Mouse (Mus musculus): ENCODE results near the gene Qser1.

Gene Qser1

DNA sequence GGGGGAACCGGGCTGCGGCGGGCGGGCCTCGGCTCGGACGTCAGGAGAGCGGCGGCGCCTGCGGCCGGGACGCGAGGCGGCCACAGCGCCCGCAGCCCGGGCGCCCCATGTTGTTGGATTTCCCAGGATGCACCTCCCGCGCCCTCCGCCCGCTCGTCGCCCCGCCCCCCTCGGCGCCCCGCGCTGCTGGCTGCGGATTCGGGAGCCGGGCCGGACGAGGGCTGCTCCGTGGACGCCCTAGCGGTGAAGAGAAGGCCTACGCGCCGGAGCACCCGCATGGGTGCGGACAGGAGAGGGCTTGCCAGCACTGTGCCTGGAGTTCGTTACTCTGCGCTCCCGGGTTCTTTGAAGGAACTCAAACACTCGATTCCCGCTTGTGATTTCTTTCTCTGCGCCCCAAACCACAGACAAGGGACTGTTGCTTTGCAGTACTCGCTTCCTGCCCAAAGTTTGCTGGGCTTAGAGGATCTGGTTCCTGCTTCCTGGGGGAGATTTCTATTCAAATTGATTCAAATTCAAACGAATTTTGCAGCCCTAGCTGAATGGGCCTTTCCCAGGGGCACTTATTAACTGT lies 393 bp upstream of the Qser1 start:
- DNase-seq, result peak; percentile 89

DNA sequence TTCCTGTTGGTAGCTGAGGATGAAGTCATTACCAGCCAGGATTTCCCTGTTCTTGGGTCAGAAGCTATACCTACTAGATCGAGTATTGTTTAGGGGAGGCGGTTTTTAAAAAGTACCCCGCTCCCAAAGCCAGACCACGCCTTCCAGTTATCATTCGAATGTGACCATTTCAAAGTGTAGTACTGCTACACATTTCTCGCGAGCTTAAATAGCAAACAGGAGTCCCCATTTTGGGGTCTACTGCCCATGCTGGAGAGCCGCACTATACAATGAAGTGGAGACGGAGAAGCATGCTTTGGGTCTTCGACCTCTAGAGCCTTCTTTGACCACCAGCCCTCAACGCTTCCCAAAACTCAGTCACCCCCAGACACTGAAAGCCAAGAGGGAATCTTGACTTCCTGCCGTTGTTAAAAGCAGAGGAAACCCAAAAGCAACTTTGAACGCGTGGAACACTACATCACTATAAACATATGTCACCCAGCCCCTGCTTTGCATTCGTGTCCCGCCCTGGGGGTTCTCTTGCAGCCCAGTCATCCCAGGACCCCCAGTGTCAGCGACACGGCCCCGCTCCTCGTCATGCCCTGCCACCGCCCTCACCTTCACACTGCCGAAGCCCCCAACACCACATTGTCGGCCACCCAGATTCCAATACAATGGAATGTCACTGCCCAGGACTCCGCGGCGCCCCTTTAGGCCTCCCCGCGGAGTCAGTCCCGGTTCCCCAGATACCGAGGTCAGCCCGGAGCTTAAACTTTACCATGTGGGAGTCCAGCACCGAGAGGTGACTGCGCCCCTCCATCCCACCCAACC lies 794 bp downstream of the Qser1 start:
- peak; percentile 32 for DNase-seq

DNA sequence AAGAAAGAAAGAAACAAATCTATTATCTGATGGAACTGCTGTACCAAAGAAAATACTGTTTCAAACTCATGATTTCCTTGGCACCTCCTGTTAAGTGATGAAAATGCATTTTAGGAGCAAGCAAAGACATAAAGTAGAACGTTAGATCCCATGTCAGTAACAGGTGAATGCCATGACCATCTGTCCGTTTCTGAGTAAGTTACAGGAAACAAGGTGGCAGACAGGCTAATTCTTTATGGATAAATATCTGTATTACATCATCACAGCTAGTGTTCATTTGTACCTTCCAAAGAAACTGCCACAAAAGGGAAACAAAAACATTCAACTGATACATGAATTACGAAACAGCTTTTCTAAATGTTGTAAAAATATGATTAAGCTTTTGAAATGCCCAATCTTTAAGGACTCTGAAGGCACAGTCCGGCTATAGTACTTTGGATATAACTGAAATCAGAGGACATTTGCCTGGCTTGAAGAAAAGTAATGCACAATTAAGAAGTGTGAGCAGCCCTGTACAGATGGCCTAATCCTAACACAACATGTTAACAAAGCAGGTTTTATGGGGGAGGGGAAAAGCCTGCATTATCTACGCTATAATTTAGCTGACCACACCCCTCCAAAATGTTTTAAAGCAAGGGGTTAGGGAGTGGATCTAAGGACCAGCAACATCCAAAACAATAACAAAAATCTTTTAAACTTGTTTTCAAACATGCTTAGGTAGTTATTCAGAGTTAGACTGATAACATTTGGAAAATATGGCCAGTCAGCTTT lies 2.2 kb downstream of the Qser1 start:
- DNase-seq, result no peak

DNA sequence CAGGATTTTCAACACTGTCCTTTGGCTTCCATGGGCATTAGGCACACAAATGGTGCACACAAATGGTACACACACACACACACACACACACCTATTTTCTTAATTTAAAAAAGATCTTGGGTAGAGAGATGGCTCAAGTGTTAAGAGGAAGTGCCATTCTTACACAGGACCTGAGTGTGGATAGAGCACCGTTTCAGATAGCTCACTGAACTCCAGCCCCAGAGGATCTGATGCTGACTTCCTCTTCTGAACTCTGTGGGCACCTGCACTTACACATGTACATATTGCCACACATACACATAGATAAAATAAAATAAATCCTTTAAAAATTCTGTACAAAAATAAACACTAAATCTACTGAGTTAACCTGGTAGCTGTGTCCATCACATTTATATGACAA lies 11.1 kb downstream of the Qser1 start:
- no peak for DNase-seq

DNA sequence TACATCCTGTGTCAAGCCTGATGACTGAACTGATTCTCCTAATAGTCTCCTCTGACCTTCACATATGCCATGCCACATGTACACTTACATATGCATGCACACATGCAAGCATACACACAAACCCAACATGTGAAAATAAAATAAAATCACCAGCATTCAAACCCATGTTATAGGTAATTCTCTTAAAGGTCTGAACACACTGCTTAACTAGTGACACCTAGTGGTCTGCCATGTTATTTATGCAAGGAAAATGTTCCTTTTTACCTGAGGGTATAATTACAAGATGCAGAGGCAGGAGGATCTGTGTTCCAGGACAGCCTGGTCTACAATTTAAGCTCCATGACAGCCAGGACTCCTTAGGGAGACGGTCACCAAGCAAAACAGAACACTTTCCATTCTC lies 41.8 kb downstream of the Qser1 start:
- no peak for DNase-seq

DNA sequence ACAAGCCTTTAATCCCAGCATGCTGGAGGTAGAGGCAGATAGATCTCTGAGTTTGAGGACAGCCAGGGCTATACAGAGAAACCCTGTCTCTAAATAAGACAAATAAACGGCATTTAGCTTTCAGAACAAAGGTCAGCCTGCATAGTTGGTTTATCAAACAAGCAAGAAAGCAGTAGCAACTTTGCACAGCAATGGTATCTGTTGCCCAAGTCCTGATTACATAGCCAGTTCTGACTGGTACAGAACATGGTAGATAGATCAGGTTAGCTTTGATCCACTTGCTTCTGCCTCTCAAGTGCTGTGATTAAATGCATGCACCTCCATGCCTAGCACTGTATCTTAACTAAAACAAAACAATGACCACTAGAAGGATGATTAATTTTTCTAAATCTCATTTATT lies 47.9 kb downstream of the Qser1 start:
- no peak for DNase-seq

DNA sequence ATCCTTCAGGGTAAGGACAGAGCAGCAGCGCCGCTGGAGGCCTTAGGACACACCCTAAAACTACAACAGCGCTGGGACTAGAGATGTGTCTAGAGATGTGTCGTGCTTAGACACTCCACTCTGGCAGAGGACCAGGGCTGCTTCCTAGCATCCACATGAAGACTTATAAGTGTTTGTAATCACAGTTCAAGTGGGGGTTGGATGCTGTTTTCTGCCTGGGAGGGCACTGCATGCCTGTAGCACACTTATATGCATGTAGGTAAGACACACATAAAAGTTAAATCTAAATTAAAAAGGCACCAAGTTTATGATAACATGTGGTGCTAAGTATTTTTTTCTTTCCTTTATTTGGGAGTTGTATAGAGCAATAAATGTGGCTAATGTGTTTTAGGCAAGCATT lies 52.5 kb downstream of the Qser1 start:
- no peak for DNase-seq

DNA sequence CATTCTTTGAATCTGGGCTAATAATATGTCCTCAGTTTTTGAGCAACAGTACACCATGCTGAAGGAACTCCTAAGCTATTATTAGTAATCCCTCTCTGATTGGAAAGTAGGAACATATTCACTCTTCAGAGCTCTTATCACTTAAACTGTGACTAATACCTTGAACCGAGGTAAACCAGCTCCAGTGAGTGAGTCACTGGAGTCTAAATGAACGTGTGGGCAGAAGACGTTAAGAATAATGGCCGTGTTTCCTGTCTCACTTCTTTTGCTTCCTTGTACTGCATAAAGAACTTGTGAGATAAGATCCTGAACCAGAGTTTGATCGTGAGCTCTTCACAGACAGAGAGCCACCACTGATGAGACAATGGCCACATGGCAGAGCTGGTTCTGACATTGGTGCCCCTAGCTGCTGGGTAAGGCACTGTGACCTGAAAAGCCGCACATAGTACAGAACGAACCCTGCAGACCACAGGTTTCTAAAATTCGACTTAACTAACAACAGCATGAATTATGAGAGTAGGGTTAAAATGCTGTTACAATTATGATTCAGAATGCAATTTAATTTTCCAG lies 53.3 kb downstream of the Qser1 start:
- DNase-seq, result no peak

DNA sequence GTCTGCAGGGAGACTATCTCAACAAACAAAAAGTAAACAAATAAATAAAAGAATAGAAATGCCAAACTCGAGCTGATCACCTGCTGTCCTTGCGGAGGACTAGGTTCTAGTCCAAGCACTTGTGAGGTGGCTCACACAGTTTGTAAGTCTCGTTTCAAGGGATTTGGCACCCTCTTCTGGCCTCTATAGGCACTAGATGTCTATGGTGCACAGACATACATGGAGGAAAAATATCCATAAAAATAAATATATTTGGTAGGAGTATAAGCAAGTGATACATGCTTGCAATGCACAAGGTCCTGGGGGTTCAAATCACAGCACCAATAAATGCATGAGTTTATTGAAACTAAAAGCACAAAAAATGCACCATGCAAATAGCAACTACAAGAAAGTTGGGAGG lies 65.9 kb downstream of the Qser1 start:
- DNase-seq, result no peak

DNA sequence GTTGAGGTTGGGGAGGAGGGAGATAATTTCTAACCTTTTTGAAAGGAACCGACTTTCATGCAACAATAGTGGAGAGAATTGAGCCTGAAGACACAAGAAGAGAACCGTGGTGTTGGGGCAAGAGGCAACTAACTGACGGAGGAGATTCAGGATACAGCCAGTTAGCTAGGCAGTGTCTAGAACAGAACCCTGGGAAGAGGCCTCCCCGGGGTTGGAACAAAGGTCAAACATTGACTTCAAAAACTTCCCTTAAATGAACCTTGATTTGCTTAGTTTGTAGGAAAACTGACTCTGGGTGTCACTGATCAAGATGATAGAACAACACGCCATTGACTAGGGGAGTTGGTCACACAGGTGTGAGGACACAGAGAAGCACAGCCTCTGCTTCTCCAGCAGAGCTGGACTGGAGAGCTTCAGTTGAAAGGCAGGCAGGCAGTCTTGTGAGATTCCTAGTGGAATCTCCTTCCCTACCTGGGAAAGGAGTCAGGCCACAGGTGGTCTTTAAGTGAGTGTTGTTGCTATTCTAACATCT lies 67.8 kb downstream of the Qser1 start:
- DNase-seq, result no peak

DNA sequence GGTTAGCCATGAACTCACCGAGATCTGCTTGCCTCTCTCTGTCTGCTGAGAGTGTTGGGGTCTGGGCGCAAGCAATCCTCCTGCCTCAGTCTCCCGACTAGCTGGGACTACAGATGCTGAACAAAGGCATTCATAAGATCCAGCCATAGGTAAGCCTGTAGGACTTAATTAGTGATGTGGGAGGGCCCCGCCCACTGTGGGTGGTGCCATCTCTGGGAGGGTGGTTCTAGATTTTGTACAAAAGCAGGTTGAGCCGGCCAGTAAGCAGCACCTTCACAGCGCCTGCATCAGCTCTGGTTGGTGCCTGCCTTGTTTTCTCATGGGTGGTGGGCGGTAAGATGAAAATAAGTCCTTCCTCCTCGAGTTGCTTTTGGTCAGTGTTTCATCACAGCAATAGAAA lies 70.3 kb downstream of the Qser1 start:
- no peak for DNase-seq

DNA sequence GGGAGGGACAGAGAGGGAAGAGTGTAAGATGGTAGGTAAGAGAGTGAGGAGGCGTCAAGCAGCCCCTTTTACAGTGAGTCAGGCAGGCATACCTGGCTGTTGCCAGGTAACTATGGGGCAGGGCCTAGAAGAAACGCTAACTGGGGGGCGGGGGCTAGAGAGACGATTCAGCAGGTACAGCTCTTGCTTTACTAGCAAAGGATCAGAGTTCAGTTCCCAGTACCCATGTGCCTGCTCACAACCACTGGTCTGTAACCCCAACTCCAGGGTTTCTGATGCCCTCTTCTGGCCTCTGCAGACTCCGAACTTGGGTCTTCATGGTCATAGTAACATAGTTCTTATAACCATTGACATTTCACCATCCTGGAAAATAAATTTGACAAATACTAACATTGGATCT lies 72.6 kb downstream of the Qser1 start:
- DNase-seq, result no peak

DNA sequence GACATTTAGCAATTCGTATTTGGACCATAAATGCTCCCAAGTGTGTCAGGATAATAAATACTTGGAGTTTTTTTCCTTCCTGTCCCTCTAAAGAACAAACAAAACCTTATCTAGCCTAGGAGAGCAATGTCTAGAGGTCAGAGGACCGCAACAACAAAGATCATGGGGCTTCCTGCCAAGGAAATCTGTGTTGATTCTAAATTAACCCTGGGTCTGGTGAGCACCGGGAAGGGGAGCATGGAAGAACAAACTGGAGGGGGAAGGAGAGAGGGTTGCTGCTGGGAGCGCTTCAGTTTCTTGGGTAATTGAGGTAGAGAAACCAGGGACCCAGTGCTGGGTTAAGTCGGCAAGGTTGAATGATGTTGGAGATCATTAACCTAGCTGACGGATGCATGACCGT lies 73.4 kb downstream of the Qser1 start:
- no peak for DNase-seq

DNA sequence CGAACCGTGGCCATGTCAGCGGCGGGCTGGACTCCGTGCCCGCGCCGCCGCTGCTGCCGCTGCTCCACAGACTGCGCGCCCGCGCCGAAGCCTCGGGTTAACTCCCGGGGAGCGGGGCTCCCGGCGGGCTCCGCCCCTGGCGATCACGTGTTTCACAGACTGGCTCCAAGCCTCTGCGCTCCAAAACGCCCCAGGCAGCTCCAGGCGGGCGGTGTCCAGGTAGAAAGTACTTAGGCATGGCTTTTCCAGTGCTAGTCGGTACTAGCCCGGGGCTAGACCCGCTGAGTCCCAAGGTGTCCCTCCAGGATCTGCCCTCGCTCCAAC lies 73.9 kb downstream of the Qser1 start, which contains the start of gene Depdc7:
Gene Depdc7, minus strand, starts transcription at position 138 of the 324 bp plus-strand sequence.
- DNase-seq, result peak; percentile 83

DNA sequence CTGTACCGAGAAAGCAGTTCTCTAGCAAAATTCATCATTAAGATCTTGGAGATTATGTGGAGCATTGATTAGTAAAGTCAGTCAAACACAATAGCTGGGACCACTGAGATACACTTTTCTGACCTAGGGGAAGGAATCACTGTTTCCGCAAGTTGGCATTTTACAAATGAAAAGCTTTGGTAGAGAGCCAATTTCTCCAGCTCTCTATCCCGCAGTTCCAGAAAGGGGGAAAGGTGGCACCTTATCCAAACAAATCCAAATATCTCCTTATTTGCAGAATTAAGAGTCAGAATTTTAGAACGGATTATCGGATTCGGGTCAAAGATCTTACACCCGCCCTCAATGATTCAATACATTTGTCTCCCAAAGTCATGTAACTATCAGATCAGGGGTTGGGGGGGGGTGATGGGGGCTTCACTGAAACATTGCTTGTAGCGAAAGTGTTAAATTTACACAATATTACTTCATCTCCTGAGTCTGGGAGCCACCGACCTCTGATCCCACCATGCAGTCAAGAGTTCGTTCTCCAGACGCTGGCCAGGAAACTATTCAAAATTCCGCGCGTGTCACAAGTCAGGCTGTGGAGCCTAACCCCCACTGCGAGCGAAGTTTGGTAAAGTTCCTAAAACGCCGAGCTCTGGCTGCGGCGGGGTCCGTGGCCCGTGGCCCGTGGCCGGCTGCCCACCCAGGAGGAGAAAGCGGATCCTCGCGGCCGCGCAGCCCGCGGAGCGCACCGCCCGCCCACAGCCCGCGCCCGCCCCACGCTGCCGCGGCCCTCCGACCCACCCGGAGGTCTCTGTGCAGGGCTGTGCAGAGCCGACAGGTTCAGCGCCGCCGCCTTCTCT lies 74.4 kb downstream of the Qser1 start:
- no peak for DNase-seq

DNA sequence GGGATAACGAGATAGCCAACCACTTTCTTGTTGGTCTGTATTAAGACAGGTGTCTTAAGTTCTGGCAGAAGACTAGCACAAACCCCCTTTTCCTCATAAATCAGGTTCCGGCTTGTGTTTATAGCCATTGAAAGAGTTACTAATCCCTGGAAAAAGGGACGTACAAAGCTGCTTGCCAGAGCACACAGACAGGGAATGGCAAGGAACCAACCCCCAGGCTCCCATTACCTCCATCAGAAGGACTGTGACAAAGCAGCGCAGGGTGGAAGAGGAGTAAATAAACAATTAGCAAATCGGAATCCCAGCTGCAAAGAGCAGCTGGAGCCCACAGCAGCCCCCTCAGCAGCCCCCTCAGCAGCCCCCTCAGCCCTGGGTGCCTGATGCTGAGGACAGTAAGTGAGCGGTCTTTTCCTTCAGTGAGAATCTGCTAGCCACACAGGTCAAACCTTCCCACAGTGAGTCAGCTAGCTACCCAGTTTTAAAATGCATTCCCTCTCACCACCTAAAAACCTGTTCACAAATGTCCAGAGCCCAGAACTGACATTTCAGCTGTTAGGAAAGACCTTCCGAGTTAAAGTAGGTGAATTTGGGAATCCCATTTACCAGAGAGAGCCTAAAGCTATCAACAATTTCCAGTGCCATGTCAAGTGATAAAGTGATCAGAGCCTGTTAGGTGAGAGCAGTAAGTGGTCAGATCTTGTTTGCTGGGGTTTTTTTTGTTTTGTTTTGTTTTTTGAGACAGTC lies 75.4 kb downstream of the Qser1 start:
- DNase-seq, result no peak

DNA sequence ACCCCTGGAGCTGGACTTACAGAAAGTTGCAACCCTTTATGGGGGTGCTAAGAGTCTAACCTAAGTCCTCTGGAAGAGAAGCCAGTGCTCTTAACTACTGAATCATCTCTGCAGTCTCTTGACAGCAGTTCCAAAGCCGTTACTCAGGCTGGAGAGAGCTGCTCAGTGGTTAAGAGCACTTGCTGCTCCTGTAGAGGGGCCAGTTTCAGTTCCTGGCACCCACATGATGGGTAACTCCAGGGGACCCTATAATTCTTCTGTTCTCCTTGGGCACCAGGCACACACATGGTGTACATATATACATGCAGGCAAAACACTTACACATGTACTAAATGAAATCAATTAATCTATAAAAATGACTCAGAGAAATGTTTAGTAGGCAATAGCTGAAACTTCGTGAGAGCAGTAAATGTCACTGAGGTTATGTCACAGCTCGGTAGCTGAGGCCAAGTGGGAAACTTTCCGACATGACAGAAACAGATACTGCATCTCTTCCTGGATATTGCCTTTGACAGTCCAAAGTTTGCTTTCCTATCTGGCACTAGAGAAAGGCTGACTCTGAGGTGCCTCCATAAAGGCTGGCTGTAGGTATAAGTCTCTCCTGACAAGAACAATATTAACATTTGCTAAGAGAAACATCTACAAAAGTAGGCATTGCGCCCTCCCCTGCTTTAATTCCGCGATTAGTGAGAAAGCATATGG lies 76.2 kb downstream of the Qser1 start:
- DNase-seq, result no peak

DNA sequence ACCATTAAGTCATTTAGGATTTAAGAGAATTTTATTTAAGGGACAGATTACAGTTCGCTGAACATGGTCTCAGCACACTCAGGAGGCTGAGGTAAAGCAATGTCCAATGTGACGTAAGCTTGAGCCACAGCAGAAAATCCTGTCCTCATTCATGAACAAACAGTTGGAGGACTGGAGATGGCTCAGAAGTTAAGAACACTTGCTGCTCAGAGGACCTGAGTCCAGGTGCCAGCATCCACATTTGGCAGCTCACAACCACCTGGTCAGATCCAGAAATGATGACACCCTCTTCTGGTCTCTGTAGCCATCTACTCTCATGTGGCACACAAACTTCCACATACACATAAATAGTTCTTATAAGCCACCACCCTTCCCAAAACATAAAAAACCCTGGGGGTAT lies 76.9 kb downstream of the Qser1 start:
- DNase-seq, result no peak

DNA sequence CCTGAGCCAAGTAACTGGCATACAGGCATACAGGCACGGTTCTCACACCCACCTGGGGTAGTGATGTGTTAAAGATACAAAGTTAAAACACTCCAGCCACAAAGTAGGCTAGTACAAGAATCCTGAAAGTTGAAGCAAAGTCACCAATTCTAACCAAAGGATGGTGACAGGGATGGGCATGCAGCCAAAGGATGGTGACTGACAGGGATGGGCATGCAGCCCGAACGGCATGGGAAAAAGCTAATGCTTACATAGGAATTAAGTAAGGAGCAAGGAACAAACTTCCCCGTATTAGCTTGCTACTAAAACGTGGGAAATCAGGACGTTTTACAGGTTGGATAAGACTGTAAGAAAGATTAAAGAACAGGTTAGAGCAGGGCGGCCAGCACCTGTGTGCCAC lies 80.3 kb downstream of the Qser1 start:
- no peak for DNase-seq

DNA sequence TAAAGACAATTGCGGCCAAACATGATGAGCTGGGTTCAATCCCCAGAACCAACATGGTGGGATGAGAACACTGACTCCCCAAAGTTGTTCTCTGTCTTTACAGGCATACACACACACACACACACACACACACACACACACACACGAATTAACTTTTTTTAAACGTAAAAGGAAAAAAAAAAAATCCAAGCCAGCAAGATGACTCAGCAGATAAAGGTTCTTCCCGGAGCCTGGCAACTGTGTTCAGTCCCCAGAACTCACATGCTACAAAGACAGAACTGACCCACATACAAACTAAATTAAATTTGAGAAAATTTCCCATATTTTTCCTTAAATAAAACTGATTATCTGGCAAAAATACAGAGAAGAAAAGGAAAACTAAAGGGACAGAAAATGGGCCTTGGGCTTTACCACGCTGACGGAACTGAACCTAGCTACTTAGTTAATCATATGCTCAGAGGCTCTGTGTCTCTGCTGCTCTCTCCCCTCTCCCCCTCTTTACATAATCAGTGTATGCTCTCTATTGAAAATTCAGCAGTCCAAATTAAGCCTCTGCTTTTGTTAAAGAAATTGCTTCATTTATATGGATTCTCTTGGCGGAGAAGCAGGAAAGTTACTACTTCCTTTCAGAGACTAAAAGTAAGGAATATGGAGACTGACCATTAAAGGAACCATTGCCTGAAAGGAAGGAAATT lies 83.9 kb downstream of the Qser1 start:
- DNase-seq, result no peak

DNA sequence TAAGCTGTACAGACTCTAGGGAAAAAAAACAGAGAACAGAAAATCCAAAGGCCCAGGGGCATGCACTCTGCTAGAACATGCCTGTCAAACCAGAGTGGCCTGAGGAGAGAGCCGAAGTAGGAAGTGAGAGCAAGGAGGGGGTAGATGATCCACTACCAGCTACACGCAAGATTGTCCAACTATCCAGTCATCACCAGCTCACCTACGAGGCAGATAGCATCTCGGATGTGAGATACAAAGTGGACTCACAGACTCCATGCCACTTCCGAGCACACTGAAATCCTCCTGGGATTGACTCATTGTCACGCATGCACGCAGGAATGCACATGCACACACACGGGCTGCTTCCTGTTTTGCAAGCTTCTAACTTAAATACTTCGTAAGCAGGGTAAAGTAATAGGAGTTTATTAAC lies 84.5 kb downstream of the Qser1 start:
- no peak for DNase-seq

Measured in right cerebral cortex, postnatal 4 days (tissue).